Mouse (Mus musculus) megakaryocyte, embryonic 14.5 days (primary cell): ENCODE measurements around the gene Aknad1.

ENCODE experiments used
- FLI1 ChIP-seq: IDR thresholded peaks from 2 replicates; pipeline ENCODE4 v1.6.1; 2012; ENCODE audit warnings: low read length, inconsistent platforms, mixed read lengths
- GATA1 ChIP-seq: IDR thresholded peaks from 3 replicates; pipeline ENCODE4 v1.6.1; 2012; ENCODE audit warnings: mixed read lengths, low read length, inconsistent platforms, borderline replicate concordance

DNA sequence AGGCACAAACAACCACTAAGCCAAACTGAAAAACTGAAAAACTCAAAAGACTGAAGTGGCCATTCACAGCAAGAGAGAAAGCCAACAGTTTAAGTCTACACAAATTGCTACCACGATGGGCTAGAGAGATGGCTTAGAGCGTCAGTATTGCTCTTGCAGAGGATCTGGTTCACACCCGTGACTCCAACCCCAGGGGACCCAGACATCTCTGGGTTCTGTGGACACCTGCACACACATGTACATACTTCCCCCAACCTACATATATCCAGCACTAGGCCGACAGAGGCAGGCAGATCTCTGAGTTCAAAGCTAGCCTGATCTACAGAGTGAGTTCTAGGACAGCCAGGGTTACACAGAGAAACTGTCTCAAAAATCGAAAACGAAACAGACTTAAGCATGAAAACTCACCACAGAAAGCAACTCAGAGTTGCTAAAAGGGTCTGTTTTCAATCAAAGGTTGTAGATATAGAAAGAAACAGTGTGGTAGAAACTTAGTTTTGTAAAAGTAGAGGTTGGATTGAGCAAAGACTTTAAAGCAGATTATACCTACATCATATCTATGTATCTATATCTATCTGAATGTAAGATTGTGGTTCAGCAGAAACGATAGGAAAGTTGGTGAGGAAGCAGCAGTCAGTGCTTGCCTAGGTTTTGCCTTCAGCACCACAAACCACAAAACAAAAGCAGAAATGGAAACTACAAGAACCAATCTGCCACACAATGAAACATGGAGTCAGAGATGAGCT, 56.3 kb downstream of the Aknad1 start:
- TF ChIP-seq GATA1 (no peak), FLI1 (no peak)
